Mouse (Mus musculus) liver, postnatal 0 days (tissue): ENCODE results near the gene Atg13. TPM values are rescaled to one million over a fixed set of nuclear protein-coding genes. Genes with fewer than 3 reads are reported as not detected.

ENCODE experiments used
- ATAC-seq: fragments of 200-750 bp; cut with Nextera tagmentation; 2 replicates; pipeline ENCODE4 v1.8.0; 2017; ENCODE audit warnings: mild to moderate bottlenecking, moderate library complexity
- DNase-seq: peaks from one replicate; pipeline ENCODE4 v3.0.0-alpha.2; 2016
- H3K27ac ChIP-seq: fragments of 300-500 bp; sonication (generic); 2 replicates; pipeline ENCODE4 v1.5.1; 2014; ENCODE audit warnings: antibody characterized with exemption, moderate library complexity, mild to moderate bottlenecking, low read depth
- H3K27me3 ChIP-seq: fragments of 300-500 bp; sonication (generic); 2 replicates; pipeline ENCODE4 v1.6.1; 2014; ENCODE audit warnings: low read length, control low read depth, mixed read lengths; ENCODE audit not compliant: insufficient read depth
- H3K36me3 ChIP-seq: fragments of 300-500 bp; sonication (generic); replicated peaks from 2 replicates; pipeline ENCODE4 v1.6.1; 2014; ENCODE audit warnings: mild to moderate bottlenecking, control low read depth, low read length, moderate library complexity, mixed read lengths; ENCODE audit not compliant: insufficient read depth
- H3K4me1 ChIP-seq: fragments of 300-500 bp; sonication (generic); 2 replicates; pipeline ENCODE4 v1.6.1; 2014; ENCODE audit warnings: antibody characterized with exemption, mild to moderate bottlenecking, control low read depth; ENCODE audit not compliant: insufficient read depth
- H3K4me2 ChIP-seq: fragments of 300-500 bp; sonication (generic); 2 replicates; pipeline ENCODE4 v1.6.1; 2014; ENCODE audit warnings: low read depth, mild to moderate bottlenecking, low read length, moderate library complexity, mixed read lengths
- H3K4me3 ChIP-seq: fragments of 300-500 bp; sonication (generic); 2 replicates; pipeline ENCODE4 v1.5.1; 2014; ENCODE audit warnings: low read depth, low read length
- H3K9ac ChIP-seq: fragments of 300-500 bp; sonication (generic); replicated peaks from 2 replicates; pipeline ENCODE4 v1.6.1; 2014; ENCODE audit warnings: mild to moderate bottlenecking, moderate library complexity
- H3K9me3 ChIP-seq: fragments of 300-500 bp; sonication (generic); 2 replicates; pipeline ENCODE4 v1.6.1; 2016; ENCODE audit warnings: mild to moderate bottlenecking, control low read depth, low read length, mixed read lengths
- CTCF ChIP-seq: sonication (generic); IDR thresholded peaks from 2 replicates; pipeline ENCODE4 v1.5.1; 2016; ENCODE audit warnings: antibody characterized with exemption, low read depth
- EP300 ChIP-seq: IDR thresholded peaks from 2 replicates; pipeline ENCODE4 v1.6.1; 2016; ENCODE audit warnings: antibody characterized with exemption, low read depth, mild to moderate bottlenecking
- WGBS: fragments of 180-500 bp; shearing (Covaris S2); extraction: QIAGEN DNeasy Blood & Tissue Kit; methylation state at CpG from one replicate; pipeline ENCODE4 v1.1.7; 2014; ENCODE audit not compliant: insufficient replicate concordance; 5-methylcytosine and 5-hydroxymethylcytosine counted together
- polyA plus RNA-seq: library from polyadenylated mRNA; unstranded; fragments of >200 nt; fragmentation: Nextera tagmentation; extraction: Ambion mirVana; gene quantifications from 2 replicates; pipeline ENCODE4 v1.2.1, GENCODE M21; 2015

Atg13 gene
- polyA plus RNA-seq, 1 experiment from 2014 or later = 8.6 TPM

DNA sequence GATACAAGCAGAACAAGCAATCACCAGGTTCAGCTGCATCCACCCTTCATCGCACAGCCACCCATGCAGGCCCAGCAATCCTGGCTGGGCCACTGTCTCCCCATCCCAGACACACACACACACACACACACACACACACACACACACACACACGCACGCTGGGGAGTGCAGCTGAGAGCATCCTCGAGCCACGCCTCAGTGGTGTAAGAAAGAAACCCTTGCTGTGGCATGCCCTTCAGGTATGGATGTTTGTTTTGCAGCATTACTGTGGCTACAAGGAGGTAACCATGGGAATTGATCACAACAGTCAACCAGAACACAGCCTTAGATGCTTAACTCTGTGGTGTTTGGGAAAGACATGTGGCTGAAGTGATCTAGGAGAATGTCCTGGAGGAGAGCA, 78.1 kb downstream of the Atg13 start:
- H3K4me1 ChIP-seq = peaks cover 27% of the 10 kb centered on the region
- ATAC-seq = no peak
- no peaks in the 10 kb centered on the region for H3K27me3 ChIP-seq
- 0 out of 2 replicates have a peak, but pooled peaks cover 4% of the 10 kb centered on the region for H3K36me3 ChIP-seq
- H3K9me3 ChIP-seq = no peaks in the 10 kb centered on the region
- peak overlapping the region; percentile 64 for H3K4me2 ChIP-seq
- 77% methylated on average over 5 of the region's 5 CpGs for WGBS
- no peak overlapping the region for H3K9ac ChIP-seq
- H3K4me3 ChIP-seq = 0 out of 2 replicates have a peak overlapping the region, but pooled peaks have one; percentile 24
- DNase-seq = peak; percentile 13
- H3K27ac ChIP-seq = no peak overlapping the region
- no peak for TF ChIP-seq CTCF
- no peak for TF ChIP-seq EP300

DNA sequence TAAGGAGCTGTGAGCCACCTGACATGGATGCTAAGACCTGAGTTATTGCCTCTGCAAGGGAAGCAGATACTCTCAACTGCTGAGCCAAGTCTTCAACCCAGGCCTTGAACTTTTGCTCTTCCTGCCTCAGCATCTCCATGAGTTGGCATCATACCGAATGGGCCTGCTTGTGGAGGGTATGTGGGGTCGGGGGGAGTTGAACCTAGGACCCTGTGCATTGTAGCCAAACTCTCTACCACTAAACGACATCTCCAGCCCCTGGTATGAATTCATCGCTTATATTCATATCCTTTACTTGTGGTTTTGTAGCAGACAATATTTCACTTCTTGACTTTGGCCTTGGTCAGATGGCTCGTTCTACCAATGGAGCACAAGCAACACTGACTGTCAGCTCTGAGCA, 78.5 kb downstream of the Atg13 start:
- no peak for TF ChIP-seq CTCF
- no peak for TF ChIP-seq EP300
- H3K27ac ChIP-seq = no peak overlapping the region
- no peak for ATAC-seq
- H3K27me3 ChIP-seq = no peaks in the 10 kb centered on the region
- no peak overlapping the region for H3K4me3 ChIP-seq
- no peak overlapping the region for H3K4me2 ChIP-seq
- H3K9me3 ChIP-seq = no peaks in the 10 kb centered on the region
- 0 out of 2 replicates have a peak, but pooled peaks cover 7% of the 10 kb centered on the region for H3K36me3 ChIP-seq
- no peak overlapping the region for H3K9ac ChIP-seq
- no peak for DNase-seq
- 67% methylated on average over 5 of the region's 5 CpGs for WGBS
- peaks cover 27% of the 10 kb centered on the region for H3K4me1 ChIP-seq

DNA sequence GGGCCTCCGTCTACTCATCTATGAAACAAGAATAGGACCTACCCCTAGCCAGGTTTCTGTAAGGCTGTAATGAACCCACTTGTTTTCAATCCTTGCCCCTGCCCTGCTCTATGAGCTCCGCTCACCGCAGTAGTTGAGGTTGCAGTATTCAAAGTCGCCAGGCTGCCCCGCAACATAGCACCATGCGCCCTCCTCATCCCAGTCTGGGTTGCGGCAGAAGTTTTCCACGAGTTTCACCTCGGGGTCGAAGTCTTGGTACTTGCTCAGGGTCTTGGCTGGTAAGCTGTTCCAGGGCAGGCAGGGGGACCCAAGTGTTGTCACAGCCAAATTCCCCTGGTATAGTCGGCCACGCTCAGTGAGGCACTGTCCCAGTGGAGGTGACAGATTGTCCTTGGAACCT, 80.0 kb downstream of the Atg13 start:
- H3K9ac ChIP-seq = no peak overlapping the region

DNA sequence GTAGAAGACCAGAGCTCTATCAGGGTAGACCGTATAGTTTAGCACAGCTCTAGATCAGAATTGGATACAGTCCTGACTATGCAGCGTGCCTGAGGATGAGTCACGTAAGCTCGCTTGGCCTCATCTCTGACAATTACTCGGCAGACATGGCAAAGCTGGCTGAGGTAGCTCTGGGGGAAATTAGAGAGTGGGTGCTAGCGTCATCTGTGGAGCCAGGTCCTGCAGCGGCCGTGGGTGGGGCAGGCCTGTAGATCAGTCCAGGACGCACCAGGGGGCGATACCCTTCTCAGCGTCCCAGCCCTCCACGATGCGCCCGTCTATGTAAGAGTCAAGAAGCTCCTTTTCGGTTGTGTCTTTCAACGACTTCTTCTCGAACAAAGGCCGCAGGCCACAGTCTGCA, 80.7 kb downstream of the Atg13 start:
- Histone ChIP-seq H3K4me3 (no peak overlapping the region), H3K36me3 (peaks cover 14% of the 10 kb centered on the region), H3K4me1 (peaks cover 13% of the 10 kb centered on the region), H3K27me3 (no peaks in the 10 kb centered on the region), H3K4me2 (no peak overlapping the region), H3K9ac (no peak overlapping the region), H3K27ac (no peak overlapping the region), H3K9me3 (no peaks in the 10 kb centered on the region)
- TF ChIP-seq CTCF (peak; percentile 29), EP300 (no peak)
- ATAC-seq = no peak
- no peak for DNase-seq
- WGBS = 76% methylated on average over 18 of the region's 18 CpGs

More for the DNA sequence above, 80.0 kb downstream of the Atg13 start:
- no peak overlapping the region for H3K27ac ChIP-seq
- no peaks in the 10 kb centered on the region for H3K27me3 ChIP-seq
- no peak overlapping the region for H3K4me2 ChIP-seq
- peaks cover 20% of the 10 kb centered on the region for H3K4me1 ChIP-seq
- 88% methylated on average over 12 of the region's 12 CpGs for WGBS
- H3K9me3 ChIP-seq = no peaks in the 10 kb centered on the region
- no peak for TF ChIP-seq CTCF
- TF ChIP-seq EP300 = no peak
- DNase-seq (no peak), ATAC-seq (no peak)
- peaks cover 12% of the 10 kb centered on the region; the same call in 1 of the 2 replicates for H3K36me3 ChIP-seq
- H3K4me3 ChIP-seq = no peak overlapping the region

GRCm38 (mm10) chr2:91628171-91628570, 82.2 kb downstream of the Atg13 start:
- Histone ChIP-seq H3K9me3 (no peaks in the 10 kb centered on the region), H3K4me3 (no peak overlapping the region), H3K4me2 (no peak overlapping the region), H3K27ac (no peak overlapping the region), H3K27me3 (no peaks in the 10 kb centered on the region), H3K36me3 (peaks cover 24% of the 10 kb centered on the region), H3K9ac (no peak overlapping the region), H3K4me1 (peaks cover 13% of the 10 kb centered on the region)
- ATAC-seq (no peak), DNase-seq (no peak)
- 79% methylated on average over 8 of the region's 8 CpGs for WGBS
- TF ChIP-seq EP300 = no peak
- no peak for TF ChIP-seq CTCF

DNA sequence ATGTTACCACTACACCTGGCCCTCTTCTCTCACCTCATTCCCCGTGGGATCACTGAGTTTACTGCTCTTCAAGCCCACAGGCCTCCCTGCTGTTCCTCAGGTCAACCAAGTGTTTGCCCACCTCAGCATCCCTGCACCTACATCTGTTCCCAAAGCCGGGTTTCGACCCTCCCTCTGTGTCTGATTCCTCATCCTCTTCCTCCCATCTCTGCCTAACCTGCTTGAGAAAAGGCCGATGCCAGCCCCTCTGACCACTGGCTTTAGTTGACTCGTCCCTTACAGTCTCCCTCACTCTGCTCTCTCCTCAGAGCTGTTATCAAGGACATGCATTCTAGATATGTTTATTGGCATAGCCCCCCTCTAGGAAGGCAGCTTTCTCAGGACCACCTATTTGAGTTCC, 82.9 kb downstream of the Atg13 start:
- ATAC-seq = no peak

More for the DNA sequence above, 82.9 kb downstream of the Atg13 start:
- DNase-seq = no peak
- no peak for TF ChIP-seq CTCF
- TF ChIP-seq EP300 = no peak
- H3K9me3 ChIP-seq = no peaks in the 10 kb centered on the region
- H3K27me3 ChIP-seq = no peaks in the 10 kb centered on the region
- H3K36me3 ChIP-seq = peaks cover 24% of the 10 kb centered on the region
- H3K4me3 ChIP-seq = no peak overlapping the region
- H3K4me2 ChIP-seq = no peak overlapping the region
- H3K4me1 ChIP-seq = peaks cover 11% of the 10 kb centered on the region
- no peak overlapping the region for H3K27ac ChIP-seq
- 70% methylated on average over 5 of the region's 5 CpGs for WGBS
- no peak overlapping the region for H3K9ac ChIP-seq

Other genes starting within 250 kb of the Atg13 start
- gene Ckap5, start 183.8 kb downstream of the Atg13 start, polyA plus RNA-seq = 18.0 and 22.1 TPM in 2 replicates
- gene F2, start 74.2 kb downstream of the Atg13 start, polyA plus RNA-seq = 1,300 and 1,356 TPM in 2 replicates
- gene Zfp408, start 60.8 kb downstream of the Atg13 start, polyA plus RNA-seq = 1.8 and 2.1 TPM in 2 replicates
- gene Arhgap1, start 60.7 kb downstream of the Atg13 start, polyA plus RNA-seq = 27.3 and 28.1 TPM in 2 replicates
- 7.7 and 8.0 TPM in 2 replicates for gene Harbi1, start 276 bp upstream of the Atg13 start, polyA plus RNA-seq
- gene Ambra1, start 19.6 kb upstream of the Atg13 start, polyA plus RNA-seq = 3.2 and 3.5 TPM in 2 replicates
- gene Chrm4, start 216.7 kb upstream of the Atg13 start, polyA plus RNA-seq = not detected in 2 replicates
- 5.0 and 6.8 TPM in 2 replicates for gene Mdk, start 221.7 kb upstream of the Atg13 start, polyA plus RNA-seq
- gene Gm9821, start 235.1 kb upstream of the Atg13 start, polyA plus RNA-seq = 0.13 and 0.20 TPM in 2 replicates